8 mouse cellular contexts compared by ENCODE assay signal in the genomic region with DNA sequence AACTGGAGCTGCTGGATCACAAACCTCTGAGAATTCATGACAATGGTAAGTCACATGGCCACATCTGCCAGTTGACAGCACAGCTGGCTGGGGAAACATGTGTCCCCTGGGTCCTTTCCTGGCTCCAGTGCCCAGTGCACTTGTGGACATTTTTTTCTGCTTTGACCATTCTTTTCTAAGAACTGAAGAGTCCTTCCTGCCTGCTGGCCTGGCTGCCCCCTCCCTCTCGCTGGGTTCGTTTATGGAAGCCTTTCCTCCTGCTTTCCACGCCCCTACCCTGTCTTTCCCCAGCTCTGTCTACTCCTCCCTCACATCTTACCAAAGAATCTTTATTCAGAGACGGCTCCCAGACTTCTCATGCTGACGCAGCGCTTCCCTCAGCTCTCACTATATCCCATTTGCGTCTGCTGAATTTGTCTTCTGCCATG. TPM values are rescaled to one million over a fixed set of nuclear protein-coding genes. Genes with fewer than 3 reads are reported as not detected.
DNase-seq lines count a peak whose midpoint lies in the region; ATAC-seq and TF ChIP-seq lines count a peak whose summit lies in the region.

No protein-coding gene starts in this region.

- no peak overlapping the region for H3K9ac ChIP-seq in limb, embryonic 14.5 days (ENCODE audit: low read depth, low read length, severe bottlenecking)

- no peaks in the 10 kb centered on the region for H3K27me3 ChIP-seq in limb, embryonic 14.5 days (ENCODE audit: control insufficient read depth, insufficient read depth, low read length)
- H3K27me3 ChIP-seq in limb, embryonic 10.5 days (ENCODE audit: low read depth, poor library complexity, severe bottlenecking), result no peaks in the 10 kb centered on the region

- no peak overlapping the region for H3K4me2 ChIP-seq in limb, embryonic 14.5 days (replicated peaks; ENCODE audit: low read depth, low read length, severe bottlenecking)

- H3K4me1 ChIP-seq in limb, embryonic 14.5 days (ENCODE audit: control insufficient read depth, insufficient read depth, low read length), result no peaks in the 10 kb centered on the region; the same call in 1 of the 2 replicates
- H3K4me1 ChIP-seq in limb, embryonic 10.5 days, result no peaks in the 10 kb centered on the region

- ATAC-seq in limb, embryonic 14.5 days (ENCODE audit: low FRiP score, low read depth), result no peak

- no peaks in the 10 kb centered on the region for H3K9me3 ChIP-seq in limb, embryonic 14.5 days (ENCODE audit: control insufficient read depth, low read length)
- H3K9me3 ChIP-seq in limb, embryonic 10.5 days (replicated peaks), result no peaks in the 10 kb centered on the region

- H3K36me3 ChIP-seq in limb, embryonic 14.5 days (ENCODE audit: control insufficient read depth, insufficient read depth, low read length), result no peaks in the 10 kb centered on the region
- H3K36me3 ChIP-seq in limb, embryonic 10.5 days, result no peaks in the 10 kb centered on the region

- no peak for TF ChIP-seq POLR2A in limb, embryonic 14.5 days (IDR thresholded peaks at IDR 0.05; ENCODE audit: borderline replicate concordance, extremely low read depth, insufficient read depth, insufficient read length)

- H3K27ac ChIP-seq in limb, embryonic 14.5 days (replicated peaks; ENCODE audit: low read depth, low read length), result no peak overlapping the region
- H3K27ac ChIP-seq in limb, embryonic 10.5 days, result no peak overlapping the region

- no peak overlapping the region for H3K4me3 ChIP-seq in limb, embryonic 14.5 days (replicated peaks; ENCODE audit: low read length)
- H3K4me3 ChIP-seq in limb, embryonic 10.5 days, result no peak overlapping the region

- WGBS in limb, embryonic 14.5 days, result 43% methylated on average over 7 of the region's 7 CpGs
- 63% methylated on average over 7 of the region's 7 CpGs for WGBS in limb, embryonic 10.5 days

- DNase-seq in adrenal gland, postnatal 10 days, result peak; percentile 59
- DNase-seq in adrenal gland, postnatal 4 days (ENCODE audit: low spot score in 2 of 2), result no peak
- peak; percentile 48 for DNase-seq in limb, embryonic 14.5 days (ENCODE audit: low spot score)
- DNase-seq in limb, embryonic 10.5 days (ENCODE audit: low spot score), result no peak
- peak; percentile 52 for DNase-seq in gastrocnemius, postnatal 25 days
- DNase-seq in lung, postnatal 10 days, result peak; percentile 70
- no peak for DNase-seq in cerebellum, adult 18-20 months
- no peak for DNase-seq in thymus, postnatal 25 days

RNA-seq across cellular contexts. Expression of gene Scand1, which starts 40.8 kb away (rescaled TPM):
- total RNA-seq in adrenal gland, postnatal 10 days (2021), result 10 to 100 TPM; 96.3 to 98.8 TPM
- total RNA-seq in adrenal gland, postnatal 4 days (2021), result 100 to 1,000 TPM; 107 to 119 TPM
- 97.7 and 144 TPM in 2 replicates for polyA plus RNA-seq in limb, embryonic 14.5 days (2012; rRNA removed)
- 74.1 and 78.7 TPM in 2 replicates for polyA plus RNA-seq in limb, embryonic 14.5 days (2014; fragmentation: Nextera tagmentation; extraction: Ambion mirVana)
- polyA plus RNA-seq in limb, embryonic 10.5 days (2016; fragmentation: Nextera tagmentation; extraction: Ambion mirVana), result 53.3 and 61.0 TPM in 2 replicates
- total RNA-seq in gastrocnemius, postnatal 25 days (2021), result 10 to 100 TPM; 58.5 to 59.5 TPM

RNA-seq across cellular contexts. Expression of gene Cnbd2, which starts 41.2 kb away (rescaled TPM):
- total RNA-seq in adrenal gland, postnatal 10 days (2021), result 1 to 10 TPM; 1.5 to 2.0 TPM
- total RNA-seq in adrenal gland, postnatal 4 days (2021), result 1 to 10 TPM; 1.6 to 2.4 TPM
- 2.0 and 2.2 TPM in 2 replicates for polyA plus RNA-seq in limb, embryonic 14.5 days (2012; rRNA removed)
- 4.4 and 4.6 TPM in 2 replicates for polyA plus RNA-seq in limb, embryonic 14.5 days (2014; fragmentation: Nextera tagmentation; extraction: Ambion mirVana)
- polyA plus RNA-seq in limb, embryonic 10.5 days (2016; fragmentation: Nextera tagmentation; extraction: Ambion mirVana), result 2.6 TPM in 2 replicates
- under 1 TPM; 0.84 to 0.91 TPM for total RNA-seq in gastrocnemius, postnatal 25 days (2021)

Comparison
In these comparisons a context has a peak if more than half of its experiments do, and no peak if none do; other contexts are left out.
1. DNase-seq: peak in adrenal gland, postnatal 10 days (single experiment), limb, embryonic 14.5 days (single experiment), gastrocnemius, postnatal 25 days (single experiment) and lung, postnatal 10 days (single experiment); none in adrenal gland, postnatal 4 days (0 of 2), limb, embryonic 10.5 days (single experiment), cerebellum, adult 18-20 months (0 of 2) and thymus, postnatal 25 days (single experiment).